Comparison of ENCODE assay signal across 8 mouse cellular contexts in genomic region chr11:87126281-87126823, GRCm38 (mm10). TPM values are rescaled to one million over a fixed set of nuclear protein-coding genes. Genes with fewer than 3 reads are reported as not detected.
DNase-seq lines count a peak whose midpoint lies in the region; ATAC-seq and TF ChIP-seq lines count a peak whose summit lies in the region.

No protein-coding gene starts in this region.

- peak; percentile 6 for DNase-seq in adrenal gland, postnatal 10 days
- no peak for DNase-seq in adrenal gland, postnatal 14 days
- no peak for DNase-seq in testis, postnatal 10 days (ENCODE audit: low spot score)
- DNase-seq in stomach, postnatal 0 days (ENCODE audit: low spot score) = no peak
- DNase-seq in layer of hippocampus, adult 9-10 months (ENCODE audit: low spot score) = no peak
- no peak for DNase-seq in urinary bladder, adult 2 months (ENCODE audit: low spot score)

- H3K9ac ChIP-seq in limb, embryonic 13.5 days = peak overlapping the region; percentile 57
- H3K9ac ChIP-seq in stomach, postnatal 0 days (ENCODE audit: low read length) = peak overlapping the region; percentile 54

- TF ChIP-seq POLR2A in testis, adult 2 months (IDR thresholded peaks at IDR 0.05; ENCODE audit: control insufficient read depth, low read depth, low read length) = no peak

- TF ChIP-seq CTCF in testis, adult 2 months (IDR thresholded peaks at IDR 0.05; ENCODE audit: control insufficient read depth, insufficient read depth, insufficient replicate concordance, low read depth, low read length) = no peak
- TF ChIP-seq CTCF in stomach, postnatal 0 days (IDR thresholded peaks at IDR 0.05; ENCODE audit: low read depth) = no peak

- peak overlapping the region; percentile 90 for H3K27ac ChIP-seq in testis, adult 2 months (ENCODE audit: control insufficient read depth, insufficient read depth, low read depth, low read length)
- H3K27ac ChIP-seq in limb, embryonic 13.5 days = peak overlapping the region; percentile 73
- H3K27ac ChIP-seq in stomach, postnatal 0 days (replicated peaks) = peak overlapping the region; percentile 83

- H3K4me3 ChIP-seq in testis, adult 2 months (ENCODE audit: control insufficient read depth, low read depth, low read length) = peak overlapping the region; percentile 98
- H3K4me3 ChIP-seq in limb, embryonic 13.5 days = peak overlapping the region; percentile 90
- peak overlapping the region; percentile 92 for H3K4me3 ChIP-seq in stomach, postnatal 0 days (ENCODE audit: low read depth, low read length)

- no peaks in the 10 kb centered on the region for H3K9me3 ChIP-seq in limb, embryonic 13.5 days
- H3K9me3 ChIP-seq in stomach, postnatal 0 days (ENCODE audit: control insufficient read depth, low read length) = no peaks in the 10 kb centered on the region

- no peak for ATAC-seq in limb, embryonic 13.5 days (ENCODE audit: low FRiP score, low read depth)
- ATAC-seq in stomach, postnatal 0 days (ENCODE audit: low FRiP score, low TSS enrichment) = no peak

- H3K36me3 ChIP-seq in testis, adult 2 months (ENCODE audit: control insufficient read depth, insufficient read depth, low read length) = peaks cover 3% of the 10 kb centered on the region
- H3K36me3 ChIP-seq in limb, embryonic 13.5 days = peaks cover 32% of the 10 kb centered on the region
- peaks cover 7% of the 10 kb centered on the region for H3K36me3 ChIP-seq in stomach, postnatal 0 days (ENCODE audit: control insufficient read depth, insufficient read depth, low read length)

- no peaks in the 10 kb centered on the region; the same call in 1 of the 2 replicates for H3K4me1 ChIP-seq in testis, adult 2 months (ENCODE audit: control insufficient read depth, insufficient read depth, low read length)
- H3K4me1 ChIP-seq in limb, embryonic 13.5 days = peaks cover 12% of the 10 kb centered on the region
- H3K4me1 ChIP-seq in stomach, postnatal 0 days (replicated peaks; ENCODE audit: control insufficient read depth, insufficient read depth) = no peaks in the 10 kb centered on the region

- no peaks in the 10 kb centered on the region for H3K27me3 ChIP-seq in testis, adult 2 months (ENCODE audit: control insufficient read depth, insufficient read depth, low read length)
- H3K27me3 ChIP-seq in limb, embryonic 13.5 days = no peaks in the 10 kb centered on the region
- no peaks in the 10 kb centered on the region for H3K27me3 ChIP-seq in stomach, postnatal 0 days (ENCODE audit: control insufficient read depth, insufficient read depth, low read length)

- 1% methylated on average over 12 of the region's 12 CpGs for WGBS in limb, embryonic 13.5 days
- 1% methylated on average over 12 of the region's 12 CpGs for WGBS in stomach, postnatal 0 days

- peak overlapping the region; percentile 81 for H3K4me2 ChIP-seq in limb, embryonic 13.5 days (replicated peaks)
- peak overlapping the region; percentile 93 for H3K4me2 ChIP-seq in stomach, postnatal 0 days (replicated peaks; ENCODE audit: low read depth)

- no peak for TF ChIP-seq EP300 in stomach, postnatal 0 days (optimal IDR thresholded peaks at IDR 0.05)

RNA-seq across cellular contexts. Expression of gene Trim37, which starts 0.5 kb away (rescaled TPM):
- total RNA-seq in adrenal gland, postnatal 10 days (2021) = 10 to 100 TPM; 20.1 to 21.9 TPM
- total RNA-seq in adrenal gland, postnatal 14 days (2021) = 18.0 and 19.0 TPM in 2 replicates
- polyA plus RNA-seq in testis, adult 2 months (2012; rRNA removed) = 78.5 and 99.4 TPM in 2 replicates
- polyA plus RNA-seq in limb, embryonic 13.5 days (2015; fragmentation: Nextera tagmentation; extraction: Ambion mirVana) = 21.3 and 25.0 TPM in 2 replicates
- 8.5 and 8.8 TPM in 2 replicates for polyA plus RNA-seq in stomach, postnatal 0 days (2015; fragmentation: Nextera tagmentation; extraction: Ambion mirVana)
- 7.1 and 9.6 TPM in 2 replicates for polyA plus RNA-seq in urinary bladder, adult 2 months (2012; rRNA removed)

RNA-seq across cellular contexts. Expression of gene Ska2, which starts 17.3 kb away (rescaled TPM):
- total RNA-seq in adrenal gland, postnatal 10 days (2021) = 10 to 100 TPM; 10.3 to 11.0 TPM
- 10.4 and 11.0 TPM in 2 replicates for total RNA-seq in adrenal gland, postnatal 14 days (2021)
- polyA plus RNA-seq in testis, adult 2 months (2012; rRNA removed) = 1.9 and 2.8 TPM in 2 replicates
- polyA plus RNA-seq in limb, embryonic 13.5 days (2015; fragmentation: Nextera tagmentation; extraction: Ambion mirVana) = 86.2 and 86.3 TPM in 2 replicates
- 13.4 and 16.7 TPM in 2 replicates for polyA plus RNA-seq in stomach, postnatal 0 days (2015; fragmentation: Nextera tagmentation; extraction: Ambion mirVana)
- 12.1 and 14.9 TPM in 2 replicates for polyA plus RNA-seq in urinary bladder, adult 2 months (2012; rRNA removed)

RNA-seq across cellular contexts. Expression of gene Prr11, which starts 17.8 kb away (rescaled TPM):
- 1 to 10 TPM; 5.2 to 5.9 TPM for total RNA-seq in adrenal gland, postnatal 10 days (2021)
- total RNA-seq in adrenal gland, postnatal 14 days (2021) = 5.4 and 6.2 TPM in 2 replicates
- polyA plus RNA-seq in testis, adult 2 months (2012; rRNA removed) = 4.2 and 5.7 TPM in 2 replicates
- 6.7 and 7.9 TPM in 2 replicates for polyA plus RNA-seq in limb, embryonic 13.5 days (2015; fragmentation: Nextera tagmentation; extraction: Ambion mirVana)
- polyA plus RNA-seq in stomach, postnatal 0 days (2015; fragmentation: Nextera tagmentation; extraction: Ambion mirVana) = 1.0 and 1.2 TPM in 2 replicates
- 0.87 and 0.94 TPM in 2 replicates for polyA plus RNA-seq in urinary bladder, adult 2 months (2012; rRNA removed)

RNA-seq across cellular contexts. Expression of gene Smg8, which starts 39.8 kb away (rescaled TPM):
- 10 to 100 TPM; 14.8 to 16.9 TPM for total RNA-seq in adrenal gland, postnatal 10 days (2021)
- total RNA-seq in adrenal gland, postnatal 14 days (2021) = 16.2 and 18.3 TPM in 2 replicates
- polyA plus RNA-seq in testis, adult 2 months (2012; rRNA removed) = 7.5 and 8.0 TPM in 2 replicates
- polyA plus RNA-seq in limb, embryonic 13.5 days (2015; fragmentation: Nextera tagmentation; extraction: Ambion mirVana) = 24.8 and 24.9 TPM in 2 replicates
- polyA plus RNA-seq in stomach, postnatal 0 days (2015; fragmentation: Nextera tagmentation; extraction: Ambion mirVana) = 10.3 and 10.8 TPM in 2 replicates
- polyA plus RNA-seq in urinary bladder, adult 2 months (2012; rRNA removed) = 11.4 and 13.8 TPM in 2 replicates

RNA-seq across cellular contexts. Expression of gene Gdpd1, which starts 52.5 kb away (rescaled TPM):
- total RNA-seq in adrenal gland, postnatal 10 days (2021) = 1 to 10 TPM; 4.5 to 5.2 TPM
- 5.3 and 6.8 TPM in 2 replicates for total RNA-seq in adrenal gland, postnatal 14 days (2021)
- 80.8 and 83.6 TPM in 2 replicates for polyA plus RNA-seq in testis, adult 2 months (2012; rRNA removed)
- polyA plus RNA-seq in limb, embryonic 13.5 days (2015; fragmentation: Nextera tagmentation; extraction: Ambion mirVana) = 26.8 and 28.3 TPM in 2 replicates
- 51.2 and 54.8 TPM in 2 replicates for polyA plus RNA-seq in stomach, postnatal 0 days (2015; fragmentation: Nextera tagmentation; extraction: Ambion mirVana)
- 16.5 and 17.5 TPM in 2 replicates for polyA plus RNA-seq in urinary bladder, adult 2 months (2012; rRNA removed)
